Mouse (Mus musculus): ENCODE data around the gene Rnf180. TPM values are rescaled to one million over a fixed set of nuclear protein-coding genes. Genes with fewer than 3 reads are reported as not detected.

Rnf180 gene
- 7.8 and 9.7 TPM in 2 replicates for total RNA-seq (2017)

- no peak for ATAC-seq (replicated peaks in 1 of 2; ENCODE audit: insufficient read depth in 1 of 2, low FRiP score in 2 of 2, low TSS enrichment in 1 of 2, low read depth in 1 of 2, poor library complexity in 2 of 2, severe bottlenecking in 2 of 2)
Observed at GRCm38 (mm10) chr13:105294715-105295114, at the start of gene Rnf180. Gene Rnf180, minus strand, starts transcription at chr13:105294815.

GRCm38 (mm10) chr13:105331199-105331968, 36.8 kb upstream of the Rnf180 start:
- no peak for ATAC-seq (replicated peaks in 1 of 2; ENCODE audit: insufficient read depth in 1 of 2, low FRiP score in 2 of 2, low TSS enrichment in 1 of 2, low read depth in 1 of 2, poor library complexity in 2 of 2, severe bottlenecking in 2 of 2)

GRCm38 (mm10) chr13:105326946-105327345, 32.3 kb upstream of the Rnf180 start:
- peak; percentile 37 to 45; a peak in 2 of 4 replicates for ATAC-seq (replicated peaks in 1 of 2; ENCODE audit: insufficient read depth in 1 of 2, low FRiP score in 2 of 2, low TSS enrichment in 1 of 2, low read depth in 1 of 2, poor library complexity in 2 of 2, severe bottlenecking in 2 of 2)

- no peak for ATAC-seq (replicated peaks in 1 of 2; ENCODE audit: insufficient read depth in 1 of 2, low FRiP score in 2 of 2, low TSS enrichment in 1 of 2, low read depth in 1 of 2, poor library complexity in 2 of 2, severe bottlenecking in 2 of 2)
Observed at GRCm38 (mm10) chr13:105316926-105317325, 22.3 kb upstream of the Rnf180 start.

GRCm38 (mm10) chr13:105316009-105316408, 21.4 kb upstream of the Rnf180 start:
- ATAC-seq (replicated peaks in 1 of 2; ENCODE audit: insufficient read depth in 1 of 2, low FRiP score in 2 of 2, low TSS enrichment in 1 of 2, low read depth in 1 of 2, poor library complexity in 2 of 2, severe bottlenecking in 2 of 2): no peak

GRCm38 (mm10) chr13:105312763-105313162, 18.1 kb upstream of the Rnf180 start:
- no peak for ATAC-seq (replicated peaks in 1 of 2; ENCODE audit: insufficient read depth in 1 of 2, low FRiP score in 2 of 2, low TSS enrichment in 1 of 2, low read depth in 1 of 2, poor library complexity in 2 of 2, severe bottlenecking in 2 of 2)

GRCm38 (mm10) chr13:105310562-105310961, 15.9 kb upstream of the Rnf180 start:
- peak; percentile 97 to 99 for ATAC-seq (replicated peaks in 1 of 2; ENCODE audit: insufficient read depth in 1 of 2, low FRiP score in 2 of 2, low TSS enrichment in 1 of 2, low read depth in 1 of 2, poor library complexity in 2 of 2, severe bottlenecking in 2 of 2)

GRCm38 (mm10) chr13:105305513-105305912, 10.9 kb upstream of the Rnf180 start:
- ATAC-seq (replicated peaks in 1 of 2; ENCODE audit: insufficient read depth in 1 of 2, low FRiP score in 2 of 2, low TSS enrichment in 1 of 2, low read depth in 1 of 2, poor library complexity in 2 of 2, severe bottlenecking in 2 of 2): no peak

GRCm38 (mm10) chr13:105304054-105304453, 9.4 kb upstream of the Rnf180 start:
- no peak for ATAC-seq (replicated peaks in 1 of 2; ENCODE audit: insufficient read depth in 1 of 2, low FRiP score in 2 of 2, low TSS enrichment in 1 of 2, low read depth in 1 of 2, poor library complexity in 2 of 2, severe bottlenecking in 2 of 2)

GRCm38 (mm10) chr13:105300009-105300346, 5.4 kb upstream of the Rnf180 start:
- peak; percentile 98 to 99 for ATAC-seq (replicated peaks in 1 of 2; ENCODE audit: insufficient read depth in 1 of 2, low FRiP score in 2 of 2, low TSS enrichment in 1 of 2, low read depth in 1 of 2, poor library complexity in 2 of 2, severe bottlenecking in 2 of 2)

GRCm38 (mm10) chr13:105299162-105300008, 4.8 kb upstream of the Rnf180 start:
- peak in 1 of 2 experiments; percentile 21; a peak in 1 of 4 replicates for ATAC-seq (replicated peaks in 1 of 2; ENCODE audit: insufficient read depth in 1 of 2, low FRiP score in 2 of 2, low TSS enrichment in 1 of 2, low read depth in 1 of 2, poor library complexity in 2 of 2, severe bottlenecking in 2 of 2)

GRCm38 (mm10) chr13:105293781-105294667, 591 bp downstream of the Rnf180 start:
- ATAC-seq (replicated peaks in 1 of 2; ENCODE audit: insufficient read depth in 1 of 2, low FRiP score in 2 of 2, low TSS enrichment in 1 of 2, low read depth in 1 of 2, poor library complexity in 2 of 2, severe bottlenecking in 2 of 2): peak; percentile 8 to 29; a peak in 1 of 4 replicates

- peak; percentile 72 to 73 for ATAC-seq (replicated peaks in 1 of 2; ENCODE audit: insufficient read depth in 1 of 2, low FRiP score in 2 of 2, low TSS enrichment in 1 of 2, low read depth in 1 of 2, poor library complexity in 2 of 2, severe bottlenecking in 2 of 2)
Observed at GRCm38 (mm10) chr13:105291816-105292215, 2.8 kb downstream of the Rnf180 start.

GRCm38 (mm10) chr13:105290594-105290993, 4.0 kb downstream of the Rnf180 start:
- ATAC-seq (replicated peaks in 1 of 2; ENCODE audit: insufficient read depth in 1 of 2, low FRiP score in 2 of 2, low TSS enrichment in 1 of 2, low read depth in 1 of 2, poor library complexity in 2 of 2, severe bottlenecking in 2 of 2): no peak

GRCm38 (mm10) chr13:105290021-105290420, 4.6 kb downstream of the Rnf180 start:
- ATAC-seq (replicated peaks in 1 of 2; ENCODE audit: insufficient read depth in 1 of 2, low FRiP score in 2 of 2, low TSS enrichment in 1 of 2, low read depth in 1 of 2, poor library complexity in 2 of 2, severe bottlenecking in 2 of 2): no peak

- peak; percentile 80 to 83 for ATAC-seq (replicated peaks in 1 of 2; ENCODE audit: insufficient read depth in 1 of 2, low FRiP score in 2 of 2, low TSS enrichment in 1 of 2, low read depth in 1 of 2, poor library complexity in 2 of 2, severe bottlenecking in 2 of 2)
Observed at GRCm38 (mm10) chr13:105279397-105280018, 15.1 kb downstream of the Rnf180 start.

All from hematopoietic stem cell, adult 5-6 weeks (primary cell).